Mouse (Mus musculus) right cerebral cortex, postnatal 4 days (tissue): Measurements from ENCODE around the gene Tsen54.

Experiments used
- DNase-seq: peaks from one replicate; pipeline ENCODE4 v3.0.0-alpha.2; 2022

Tsen54 gene

DNA sequence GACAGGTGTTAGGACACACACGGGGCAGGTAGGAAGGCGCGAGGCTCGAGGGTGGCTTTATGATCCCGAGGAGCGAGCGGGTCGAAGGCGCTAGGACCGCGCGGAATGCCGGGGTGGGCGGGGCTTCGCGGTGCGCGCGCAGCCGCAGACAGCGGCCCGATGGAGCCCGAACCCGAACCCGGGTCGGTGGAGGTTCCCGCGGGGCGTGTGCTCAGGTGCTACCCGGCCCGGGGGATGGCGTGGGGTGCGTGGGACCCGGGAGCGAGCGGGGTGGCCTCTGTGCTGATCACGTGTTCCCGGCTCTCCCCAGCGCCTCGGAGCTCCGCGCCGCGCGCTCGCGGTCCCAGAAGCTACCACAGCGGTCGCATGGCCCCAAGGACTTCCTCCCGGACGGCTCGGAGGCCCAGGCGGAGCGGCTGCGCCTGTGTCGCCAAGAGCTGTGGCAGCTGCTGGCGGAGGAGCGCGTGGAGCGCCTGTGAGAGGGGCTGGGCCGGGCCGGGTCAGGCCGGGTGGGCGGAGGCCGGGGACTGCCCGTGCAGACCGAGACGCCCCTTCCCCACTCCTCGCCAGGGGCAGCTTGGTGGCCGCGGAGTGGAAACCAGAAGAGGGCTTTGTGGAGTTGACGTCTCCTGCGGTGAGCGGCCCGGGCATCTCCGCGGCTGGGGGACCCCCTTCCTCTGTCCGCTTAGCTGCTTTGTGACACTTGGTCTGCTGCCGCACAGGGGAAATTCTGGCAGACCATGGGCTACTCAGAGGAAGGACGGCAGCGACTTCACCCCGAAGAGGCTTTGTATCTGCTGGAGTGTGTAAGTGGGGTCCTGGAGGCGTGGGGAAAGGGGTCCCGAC, at the start of gene Tsen54:
TSS of gene Tsen54 (plus strand) at position 120 of the 846 bp plus-strand sequence.
- peak; percentile 89 for DNase-seq

DNA sequence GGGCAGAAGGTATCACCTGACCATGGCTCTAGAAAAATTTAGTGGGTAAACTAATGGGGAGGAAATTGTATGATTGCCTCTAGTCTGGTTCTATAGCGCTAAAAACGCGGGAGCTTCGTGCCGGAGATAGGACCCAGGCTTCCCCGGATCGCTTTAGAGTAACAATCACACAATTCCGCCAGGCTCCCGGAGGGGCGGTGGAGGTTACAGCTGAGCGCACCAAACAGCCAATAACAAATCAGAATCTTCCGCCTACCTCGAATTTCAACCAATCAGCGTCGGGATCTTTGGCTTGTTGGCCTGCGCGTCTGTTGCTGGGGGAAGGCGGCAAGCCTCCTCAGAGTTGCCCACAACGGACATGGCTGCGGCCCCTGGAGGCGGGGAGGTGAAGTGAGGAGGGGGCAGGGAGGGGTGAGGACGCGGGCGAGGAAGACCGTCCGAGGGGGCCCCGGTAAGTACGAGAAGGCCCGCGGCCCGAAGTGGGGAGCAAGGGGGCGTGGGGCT, 49.4 kb upstream of the Tsen54 start, which contains the start of gene Tmem94:
TSS of gene Tmem94 (plus strand) at position 331 of the 504 bp plus-strand sequence.
- peak; percentile 95 for DNase-seq

DNA sequence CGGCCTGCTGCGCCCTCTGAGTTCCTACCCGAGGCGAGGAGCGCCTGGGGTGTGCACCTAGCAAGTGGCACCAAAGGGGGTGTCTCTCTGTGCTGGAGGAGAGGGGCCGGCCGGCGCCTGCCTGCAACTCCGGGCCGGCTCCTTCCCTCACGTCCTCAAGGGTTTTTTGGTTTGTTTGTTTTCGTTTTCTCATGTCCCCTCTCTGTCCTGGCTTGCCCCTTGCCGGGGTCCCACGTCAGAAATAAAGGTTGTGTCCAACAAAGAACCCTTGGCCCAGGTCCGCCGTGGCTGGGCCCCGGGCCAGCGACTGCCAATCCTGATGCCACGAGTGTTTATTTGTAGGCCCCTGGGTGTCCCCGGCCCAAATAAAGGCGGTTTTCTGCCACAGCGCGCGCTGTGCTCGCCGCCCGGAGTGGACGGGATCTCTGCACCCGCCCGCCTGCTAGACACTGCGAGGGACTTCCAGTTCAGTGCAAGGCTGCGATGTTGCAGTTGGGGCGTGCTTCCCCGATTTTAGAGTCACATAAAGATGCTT, 48.9 kb upstream of the Tsen54 start:
- DNase-seq = peak; percentile 64

DNA sequence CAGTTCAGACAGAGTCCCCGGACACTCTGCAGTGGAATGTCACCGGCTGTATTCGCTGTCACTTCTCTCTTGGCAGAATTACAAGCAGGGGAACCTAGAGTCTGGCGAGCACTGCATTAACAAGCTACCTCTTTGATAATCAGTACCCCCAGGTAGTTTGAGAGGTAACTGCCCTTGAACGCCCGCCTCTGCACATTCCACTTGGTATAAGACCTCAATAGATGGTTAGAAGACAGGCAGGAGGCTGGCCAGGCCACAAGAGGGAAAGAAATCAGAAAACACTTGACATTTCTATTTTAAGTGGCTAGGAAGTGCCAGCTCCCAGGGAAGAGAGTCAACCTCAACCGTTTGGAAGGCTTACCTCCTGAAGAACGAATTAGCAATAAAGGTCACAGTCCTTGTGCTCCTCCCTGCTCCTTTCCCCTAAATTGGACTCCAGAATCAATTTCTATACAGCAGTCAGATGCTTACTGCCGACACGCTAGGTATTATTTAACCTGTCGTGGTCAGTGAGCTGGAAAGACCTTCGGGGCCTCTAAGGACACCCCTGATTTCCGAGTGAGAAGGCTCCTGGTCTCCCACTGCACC, 48.1 kb upstream of the Tsen54 start:
- DNase-seq = no peak

DNA sequence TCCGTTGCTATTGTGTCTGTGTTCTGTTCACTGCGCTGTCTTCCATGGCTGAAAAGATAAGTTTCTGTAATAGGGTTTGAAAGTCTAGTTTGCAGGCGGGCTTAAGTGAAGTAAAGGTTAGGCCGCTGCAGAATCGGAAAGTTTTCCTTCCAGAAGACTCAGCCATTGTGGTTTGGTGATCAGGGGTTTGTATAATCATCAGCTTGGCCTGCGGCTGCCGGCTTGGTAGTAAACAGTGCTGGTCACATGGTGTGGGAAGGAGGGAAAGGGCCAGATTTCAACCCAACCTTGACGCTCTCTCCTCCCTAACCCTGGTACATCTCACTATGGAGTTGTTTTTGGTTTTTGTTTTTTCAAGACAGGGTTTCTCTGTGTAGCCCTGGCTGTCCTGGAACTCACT, 47.5 kb upstream of the Tsen54 start:
- DNase-seq = no peak

DNA sequence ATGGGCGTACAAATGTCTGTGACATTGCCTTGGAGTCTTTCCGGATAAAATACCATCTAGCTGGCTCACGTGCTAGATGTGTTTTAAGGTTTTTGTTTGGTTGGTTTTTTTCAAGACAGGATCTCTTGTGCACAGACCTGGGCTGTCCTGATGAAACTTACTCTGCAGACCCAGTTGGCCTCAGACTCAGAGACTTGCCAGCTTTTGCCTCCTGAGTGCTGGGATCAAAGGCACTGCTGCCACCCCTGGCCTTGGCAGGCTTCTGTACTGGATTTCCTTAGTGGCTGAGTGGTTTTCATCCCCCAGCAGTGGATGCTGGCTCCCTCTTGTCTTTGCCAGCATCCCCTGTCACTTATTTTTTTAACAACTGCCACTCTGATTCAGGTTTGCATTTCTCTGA, 45.6 kb upstream of the Tsen54 start:
- no peak for DNase-seq

DNA sequence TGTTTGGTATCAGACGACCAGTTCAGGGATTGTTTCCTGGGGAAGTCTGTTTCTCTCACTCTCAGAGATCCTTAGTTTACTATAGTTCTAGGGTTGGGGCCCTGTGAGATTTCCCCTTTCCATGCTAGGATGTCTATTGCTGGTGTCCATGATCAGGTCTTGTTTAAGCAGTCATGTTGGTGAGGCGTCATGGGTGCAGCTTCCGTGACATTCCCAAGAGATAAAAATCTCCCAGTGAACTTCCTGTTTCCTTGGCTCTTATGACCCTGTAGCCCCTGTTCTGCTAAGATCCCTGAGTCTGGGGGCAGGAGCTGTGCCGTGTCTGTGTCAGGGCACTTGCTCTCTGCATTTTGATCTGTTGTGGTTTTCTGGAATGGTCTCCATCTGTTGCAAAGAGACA, 39.9 kb upstream of the Tsen54 start:
- DNase-seq = no peak

DNA sequence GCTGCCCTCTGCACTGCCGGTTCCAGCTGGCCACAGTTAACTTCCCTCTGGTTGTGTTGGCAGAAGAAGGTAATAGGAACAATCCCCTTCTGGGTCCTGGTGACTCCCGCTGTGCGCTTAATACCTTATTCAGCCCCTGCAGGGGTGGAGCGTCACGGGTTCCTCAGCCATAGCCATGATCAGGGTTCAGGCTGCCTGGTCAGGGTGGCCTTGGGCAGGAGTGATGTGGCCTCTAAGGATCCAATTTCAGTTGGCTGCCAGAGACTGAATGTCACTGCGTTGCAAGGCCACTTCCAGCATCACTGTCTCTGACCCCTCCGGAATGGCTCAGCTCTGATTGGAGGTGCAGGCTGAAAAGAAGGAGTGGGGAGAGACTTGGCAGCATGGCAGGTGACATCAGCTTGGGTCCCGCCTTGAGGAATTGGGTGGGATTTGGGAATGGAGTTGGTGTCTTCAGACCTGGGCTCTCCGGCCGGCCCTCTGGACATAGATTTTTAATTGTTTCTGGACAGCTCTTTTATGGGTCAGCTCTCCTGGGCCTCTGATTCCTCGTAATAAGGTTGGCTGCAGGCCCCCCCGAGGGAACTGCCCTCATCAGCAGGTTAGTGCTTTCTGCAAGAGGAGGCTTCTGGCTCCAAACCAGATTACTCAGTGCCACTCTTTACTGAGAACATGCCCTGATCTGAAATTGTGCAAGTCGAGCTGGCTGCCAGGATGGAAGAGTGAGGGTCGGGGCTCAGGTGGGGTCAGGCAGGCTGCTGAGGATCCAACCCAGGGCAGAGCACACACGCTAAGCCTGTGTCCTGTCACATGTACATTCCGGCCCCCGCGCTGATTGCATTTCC, 38.5 kb upstream of the Tsen54 start:
- no peak for DNase-seq

DNA sequence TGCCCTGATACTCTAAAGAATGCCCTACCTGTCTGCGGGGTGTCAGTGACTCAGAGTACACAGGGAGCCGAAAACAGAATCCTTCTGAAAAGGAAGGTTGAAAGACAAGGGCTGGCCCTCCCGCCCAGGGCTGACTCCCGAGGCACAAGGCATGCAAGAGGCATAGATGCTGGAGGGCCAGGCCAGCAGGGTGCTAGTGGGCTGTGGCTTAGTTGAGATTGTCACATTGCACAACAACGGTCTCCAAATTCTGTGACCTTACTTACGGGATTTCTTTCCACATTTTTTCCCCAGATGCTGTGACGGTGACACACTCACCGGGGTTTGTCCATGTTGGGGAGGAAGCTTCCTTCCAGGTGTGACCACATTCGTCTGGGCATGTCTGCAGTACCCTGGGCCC, 37.6 kb upstream of the Tsen54 start:
- DNase-seq = no peak

DNA sequence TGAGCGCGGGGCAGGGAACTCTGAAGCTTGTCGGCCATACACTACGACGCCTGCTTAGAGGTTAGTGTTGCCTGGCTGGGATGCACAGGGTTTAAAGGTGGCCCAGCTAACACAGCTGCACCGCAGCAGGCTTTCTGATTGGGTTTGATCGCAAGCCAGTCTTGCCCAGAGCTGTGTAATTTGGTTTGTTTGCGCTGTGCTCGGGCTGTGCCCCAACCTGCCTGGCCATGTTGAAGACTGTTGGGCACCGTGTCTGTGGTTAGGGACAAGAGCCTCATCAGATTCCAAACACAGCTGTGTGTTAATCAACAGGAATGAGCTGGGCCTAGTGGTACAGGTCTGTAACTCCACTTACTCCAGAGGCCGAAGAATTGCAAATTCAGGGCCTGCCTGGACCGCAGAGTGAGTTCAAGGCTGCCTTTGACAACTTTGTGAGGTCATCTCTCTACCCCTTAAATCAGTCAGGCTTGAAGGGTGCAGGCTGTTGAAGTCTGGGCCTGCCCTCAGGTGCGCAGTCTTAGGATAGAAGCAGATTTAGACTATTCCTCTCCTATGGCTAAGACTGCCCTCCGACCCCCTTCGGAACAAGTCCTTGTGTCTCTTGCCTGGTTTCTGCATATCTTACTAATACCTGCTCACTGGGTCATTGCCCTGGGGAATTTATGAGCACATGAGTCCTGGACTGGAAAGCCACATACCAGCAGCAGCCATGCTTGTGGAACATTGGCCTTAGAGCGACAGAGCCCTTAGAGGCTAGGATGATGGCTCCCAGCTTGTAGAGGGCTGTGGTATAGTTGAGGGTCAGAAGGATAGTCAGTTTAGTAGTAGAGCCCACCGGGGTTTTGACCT, 36.8 kb upstream of the Tsen54 start:
- no peak for DNase-seq

DNA sequence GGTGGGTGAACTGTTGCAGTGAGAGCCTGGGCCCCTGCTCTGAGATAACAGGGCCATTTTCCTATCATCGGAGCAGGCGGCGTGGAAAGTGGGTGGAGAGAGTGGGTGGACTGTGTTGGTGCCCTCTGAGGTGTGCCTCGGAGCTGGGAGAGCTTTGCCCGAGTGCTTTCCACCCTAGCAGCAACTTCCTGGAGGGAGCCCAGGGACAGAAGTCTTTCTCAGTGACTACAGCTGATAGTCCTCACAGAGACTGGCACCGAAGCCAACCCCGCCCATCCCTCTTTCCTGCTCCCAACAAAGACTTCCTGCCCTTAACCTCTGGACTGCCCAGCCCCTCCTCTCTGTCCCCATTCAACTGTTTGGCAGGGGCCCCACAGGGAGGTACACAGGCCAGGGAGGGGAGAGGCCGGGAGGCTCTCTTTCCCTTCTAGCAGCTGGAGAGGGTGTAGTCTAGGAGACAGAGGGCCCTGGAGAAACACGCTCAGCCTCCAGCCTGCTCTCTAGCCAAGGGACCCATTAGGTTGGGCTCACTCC, 35.4 kb upstream of the Tsen54 start:
- DNase-seq = peak; percentile 46

DNA sequence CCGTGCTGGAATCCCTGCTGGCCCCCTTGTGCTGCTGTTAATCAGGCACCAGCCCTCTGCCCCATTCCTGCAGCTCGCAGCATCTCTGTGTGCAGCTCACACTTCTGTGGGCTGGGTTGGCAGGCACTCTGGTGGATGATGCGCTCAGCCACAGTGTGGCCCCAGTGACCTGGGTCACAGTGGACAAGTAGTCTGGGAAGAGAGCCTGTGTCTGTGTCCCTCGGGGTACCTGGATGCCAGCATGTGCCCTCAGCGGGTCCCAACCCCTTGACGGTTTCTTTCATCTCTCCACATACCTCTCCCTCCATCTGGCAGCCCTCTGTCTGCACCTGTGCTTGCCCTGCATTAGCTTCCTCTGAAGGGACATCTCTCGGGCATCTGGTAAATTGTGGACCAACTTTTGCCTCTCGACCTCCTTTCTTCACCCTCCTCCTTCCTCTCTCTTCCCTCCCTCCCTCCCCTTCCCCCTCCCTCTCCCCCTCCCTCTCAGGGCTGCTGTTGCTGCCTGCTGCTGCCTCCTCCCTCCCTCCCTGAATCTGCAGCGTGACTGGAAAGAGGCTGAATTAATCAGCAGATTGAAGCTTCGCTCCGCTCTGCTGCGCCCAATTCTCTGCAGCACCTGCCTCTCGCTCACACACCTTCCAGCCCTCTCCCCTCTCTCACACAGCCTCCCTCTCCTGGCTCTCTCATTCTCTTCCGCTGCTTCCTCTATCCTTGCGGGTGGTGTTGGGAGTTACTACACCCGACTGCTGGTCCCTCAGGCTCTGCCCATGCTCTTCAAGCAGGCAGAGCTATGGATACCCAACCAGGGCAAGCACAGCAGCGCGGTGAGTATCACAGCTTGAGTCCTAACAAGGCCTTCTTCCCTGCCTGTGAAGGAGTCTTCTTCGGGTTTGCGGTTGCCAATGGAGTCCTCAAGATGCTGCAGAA, 34.1 kb upstream of the Tsen54 start:
- peak; percentile 40 for DNase-seq

DNA sequence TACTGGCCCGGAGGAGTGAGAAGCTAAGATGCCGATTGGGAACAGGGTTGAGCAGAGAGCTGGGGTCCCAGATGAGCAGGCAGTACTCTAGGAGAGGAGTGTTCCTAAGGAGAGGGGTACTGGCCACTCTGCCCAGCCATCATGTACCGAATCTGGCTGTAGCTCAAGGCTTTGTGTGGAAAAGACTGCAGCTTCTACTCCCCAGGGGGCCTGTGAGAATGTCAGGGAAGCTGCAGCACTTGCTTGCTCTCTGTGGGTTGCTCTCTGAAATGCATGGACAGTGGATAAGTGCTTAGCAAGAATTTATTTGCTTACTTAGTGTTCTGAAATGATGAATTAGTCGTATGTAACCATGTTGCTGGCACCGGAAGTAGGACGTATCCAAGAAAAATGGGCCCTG, 28.1 kb upstream of the Tsen54 start:
- no peak for DNase-seq

DNA sequence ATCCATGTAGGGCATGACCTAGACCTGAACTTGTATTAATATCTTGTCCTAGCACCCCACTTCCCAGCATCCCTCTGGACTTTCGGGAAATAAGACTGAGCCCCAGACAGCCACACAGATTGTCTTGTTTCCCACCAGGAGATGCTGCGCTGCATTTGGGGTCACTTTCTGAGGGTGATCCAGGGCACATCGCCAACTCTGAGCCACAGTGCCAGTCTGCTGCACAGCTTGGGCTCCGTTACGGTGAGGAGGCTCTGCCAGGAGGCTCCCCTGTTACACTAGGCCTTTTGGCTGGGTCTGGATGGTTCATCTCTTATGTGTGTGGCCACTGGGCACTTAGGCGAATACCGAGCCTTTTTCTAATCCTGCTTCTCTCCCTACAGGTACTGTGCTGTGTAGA, 24.7 kb upstream of the Tsen54 start:
- DNase-seq = no peak

DNA sequence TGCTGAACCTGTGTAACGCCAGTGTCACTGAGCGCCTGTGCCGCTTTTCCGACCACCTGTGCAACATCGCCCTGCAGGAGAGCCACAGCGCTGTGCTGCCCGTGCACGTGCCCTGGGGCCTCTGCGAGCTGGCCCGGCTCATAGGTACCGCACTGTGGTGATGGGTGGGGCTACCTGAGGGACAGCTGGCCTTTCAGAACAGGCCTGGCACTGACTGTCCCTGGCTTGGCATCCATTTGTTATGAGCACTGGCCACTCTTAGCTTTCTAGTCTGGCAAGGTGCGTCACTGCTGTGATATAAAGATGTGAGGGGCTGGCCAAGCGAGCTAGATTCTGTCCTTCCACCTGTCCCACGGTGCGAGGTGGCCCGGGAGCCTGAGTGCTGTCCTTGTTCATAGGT, 22.6 kb upstream of the Tsen54 start:
- DNase-seq = no peak

DNA sequence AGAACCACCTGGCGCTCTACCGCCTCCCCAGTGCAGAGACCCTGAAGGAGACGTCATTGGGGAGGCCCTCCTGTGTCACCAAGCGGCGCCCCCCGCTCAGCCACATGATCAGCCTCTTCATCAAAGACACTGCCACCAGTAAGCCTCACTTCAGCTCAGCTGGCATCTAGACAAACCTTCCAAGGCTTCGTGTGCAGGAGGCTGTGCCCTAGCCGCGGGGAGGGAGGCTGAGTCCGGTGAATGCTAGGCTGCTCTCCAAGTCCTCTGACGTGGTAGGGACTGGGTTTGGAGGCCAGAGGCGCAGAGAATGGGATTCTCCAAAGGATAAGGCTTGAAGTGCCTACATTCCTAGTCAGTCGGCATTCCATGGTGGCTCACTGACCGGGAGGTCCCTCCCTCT, 22.2 kb upstream of the Tsen54 start:
- DNase-seq = no peak

DNA sequence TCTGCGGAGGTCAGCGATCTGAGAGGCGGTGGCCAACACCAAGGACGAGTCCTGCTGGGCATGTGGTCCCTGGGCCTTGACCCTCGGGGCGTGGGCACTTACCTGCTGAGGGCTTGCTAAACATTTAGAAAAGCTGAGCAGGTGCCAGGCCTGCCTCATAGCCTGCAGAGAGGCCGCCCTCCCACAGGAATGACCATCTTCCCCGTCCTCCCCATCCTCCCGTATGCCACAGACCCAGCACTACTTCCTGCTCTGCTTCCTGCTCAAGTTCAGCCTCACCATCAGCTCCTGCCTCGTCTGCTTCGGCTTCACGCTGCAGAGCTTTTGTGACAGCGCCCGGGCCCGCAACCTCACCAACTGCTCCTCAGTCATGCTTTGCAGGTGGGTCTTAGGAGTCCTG, 17.6 kb upstream of the Tsen54 start:
- no peak for DNase-seq

DNA sequence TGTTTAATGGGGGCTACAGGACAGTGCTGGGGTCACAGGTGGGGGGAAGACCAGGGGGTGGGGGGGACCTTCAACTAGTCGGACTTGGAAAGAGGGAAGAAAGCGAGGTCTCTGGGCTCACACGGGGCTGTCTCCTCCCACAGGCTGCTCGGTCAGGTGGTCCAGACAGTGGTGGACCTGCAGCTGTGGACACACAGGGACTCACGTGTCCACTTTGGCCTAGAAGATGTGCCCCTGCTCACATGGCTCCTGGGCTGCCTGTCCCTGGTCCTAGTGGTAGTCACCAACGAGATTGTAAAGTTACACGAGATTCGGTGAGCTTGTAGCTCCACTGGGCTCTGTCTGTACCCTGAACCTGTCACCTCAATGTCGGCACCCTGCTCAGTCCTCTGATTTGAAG, 16.9 kb upstream of the Tsen54 start:
- DNase-seq = no peak

DNA sequence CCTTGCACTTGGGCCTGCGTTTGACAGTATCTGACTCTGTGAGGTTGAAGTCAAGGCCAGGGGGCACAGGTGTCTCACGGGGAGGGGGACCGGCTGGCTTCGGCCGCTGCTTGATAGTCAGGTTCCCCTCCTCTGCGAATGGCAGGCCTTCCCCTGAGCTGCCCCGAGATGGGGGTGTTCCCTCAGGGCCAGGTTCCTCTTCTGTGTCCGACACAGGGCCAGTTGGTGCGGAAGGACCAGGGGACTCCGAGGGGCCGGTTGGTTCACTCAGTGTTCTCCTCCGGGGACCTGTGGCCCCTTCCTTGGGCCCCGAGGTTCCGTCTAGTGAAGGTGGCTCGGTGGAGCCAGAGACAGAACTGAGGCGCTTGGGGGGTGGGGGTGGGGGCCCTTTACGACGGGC, 13.5 kb upstream of the Tsen54 start:
- DNase-seq = no peak

DNA sequence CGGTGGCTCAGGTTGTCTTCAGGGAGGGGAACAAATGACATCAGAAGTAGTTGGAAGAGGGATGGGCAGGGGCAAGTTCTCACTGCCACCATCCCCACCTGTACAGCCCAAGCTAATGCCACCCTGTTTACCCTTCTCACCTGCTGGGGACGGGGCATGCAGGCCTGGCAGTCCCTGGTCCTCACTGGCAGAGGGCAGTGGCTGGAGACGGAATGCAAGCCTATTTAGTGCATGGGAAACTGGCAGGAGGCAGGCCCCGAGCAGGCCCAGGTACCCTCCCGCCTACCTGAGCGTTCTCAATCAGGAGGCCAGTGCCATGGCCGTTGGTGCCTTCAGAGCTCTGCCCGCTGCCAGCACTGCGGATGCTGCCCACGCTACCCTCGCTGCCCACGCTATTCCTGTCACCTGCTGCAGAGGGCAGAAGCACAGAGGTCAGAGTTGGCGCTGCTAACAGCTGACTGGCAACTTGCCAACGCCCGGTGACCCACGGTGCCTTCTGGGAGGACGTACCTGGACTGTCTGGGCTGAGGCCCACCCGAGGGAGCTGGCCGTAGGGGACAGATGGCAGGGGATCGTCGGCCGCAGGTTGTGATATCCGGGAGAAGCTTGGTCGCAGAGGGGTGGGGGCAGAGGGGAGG, 11.3 kb upstream of the Tsen54 start:
- DNase-seq = no peak
